In genomic region chrX:31162638-31163037, GRCm38 (mm10) we compare ENCODE assay signal across 14 mouse cellular contexts. TPM values are rescaled to one million over a fixed set of nuclear protein-coding genes. Genes with fewer than 3 reads are reported as not detected.
"Had no signal": no experiment of that assay in that cellular context is flagged by ENCODE, and none has a peak within 500 bp of the region (broad histone marks: within the 10 kb centered on the region; RNA-seq: fewer than 3 reads in every experiment).

No protein-coding gene starts in this region.

RNA-seq across cellular contexts. Expression of gene Btbd35f29, which starts 45.2 kb away (rescaled TPM):
- polyA plus RNA-seq: liver, postnatal 0 days; lung, adult 2 months; lung, embryonic 15.5 days; midbrain, embryonic 10.5 days; midbrain, embryonic 12.5 days; midbrain, embryonic 14.5 days; midbrain, embryonic 16.5 days; myocyte; neural tube, embryonic 12.5 days; neural tube, embryonic 14.5 days; spleen, adult 2 months; stomach, embryonic 14.5 days; stomach, embryonic 16.5 days; thymus, postnatal 0 days had no signal
